In the genomic region with DNA sequence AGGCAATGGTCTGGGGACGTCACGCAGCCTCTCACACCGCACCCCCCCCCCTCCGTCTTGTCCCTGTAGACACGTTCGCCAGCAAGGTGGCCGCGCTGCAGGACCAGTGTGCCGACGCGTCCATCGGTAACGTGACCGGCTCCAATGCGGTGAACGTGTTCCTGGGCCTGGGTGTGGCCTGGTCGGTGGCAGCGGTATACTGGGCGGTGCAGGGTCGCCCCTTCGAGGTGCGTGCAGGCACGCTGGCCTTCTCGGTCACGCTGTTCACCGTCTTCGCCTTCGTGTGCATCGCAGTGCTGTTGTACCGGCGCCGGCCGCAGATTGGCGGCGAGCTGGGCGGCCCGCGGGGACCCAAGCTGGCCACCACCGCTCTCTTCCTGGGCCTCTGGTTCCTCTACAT, we compare ENCODE assay signal across 10 mouse cellular contexts. TPM values are rescaled to one million over a fixed set of nuclear protein-coding genes. Genes with fewer than 3 reads are reported as not detected.
A peak's percentile ranks its signal among the peaks of the same experiment; 100 is the strongest.
DNase-seq lines count a peak whose midpoint lies in the region; ATAC-seq and TF ChIP-seq lines count a peak whose summit lies in the region.
"Had no signal": no experiment of that assay in that cellular context is flagged by ENCODE, and none has a peak within 500 bp of the region (broad histone marks: within the 10 kb centered on the region; RNA-seq: fewer than 3 reads in every experiment).

No protein-coding gene starts in this region.

- H3K4me1 ChIP-seq in lung, embryonic 16.5 days (replicated peaks; ENCODE audit: control insufficient read depth, insufficient read depth, low read length): no peaks in the 10 kb centered on the region
- no peaks in the 10 kb centered on the region for H3K4me1 ChIP-seq in intestine, embryonic 16.5 days (ENCODE audit: control insufficient read depth, insufficient read depth, low read length)
- H3K4me1 ChIP-seq in stomach, postnatal 0 days (replicated peaks; ENCODE audit: control insufficient read depth, insufficient read depth): no peaks in the 10 kb centered on the region

- no peak overlapping the region for H3K27ac ChIP-seq in lung, embryonic 16.5 days (ENCODE audit: low read length)
- H3K27ac ChIP-seq in intestine, embryonic 16.5 days (ENCODE audit: low read length): no peak overlapping the region
- no peak overlapping the region for H3K27ac ChIP-seq in stomach, postnatal 0 days (replicated peaks)
- H3K27ac ChIP-seq: limb, embryonic 15.5 days had no signal

- H3K9ac ChIP-seq in lung, embryonic 16.5 days (ENCODE audit: low read length): no peak overlapping the region
- 0 out of 2 replicates have a peak overlapping the region, but pooled peaks have one; percentile 16 for H3K9ac ChIP-seq in intestine, embryonic 16.5 days (ENCODE audit: low read depth, low read length)
- H3K9ac ChIP-seq in stomach, postnatal 0 days (ENCODE audit: low read length): no peak overlapping the region
- H3K9ac ChIP-seq: limb, embryonic 15.5 days had no signal

- H3K27me3 ChIP-seq in lung, embryonic 16.5 days (ENCODE audit: control insufficient read depth, insufficient read depth, low read depth, low read length): peaks cover 18% of the 10 kb centered on the region
- peaks cover 19% of the 10 kb centered on the region for H3K27me3 ChIP-seq in intestine, embryonic 16.5 days (replicated peaks; ENCODE audit: control insufficient read depth, insufficient read depth, low read length)
- H3K27me3 ChIP-seq in stomach, postnatal 0 days (ENCODE audit: control insufficient read depth, insufficient read depth, low read length): no peaks in the 10 kb centered on the region

- TF ChIP-seq EP300 in stomach, postnatal 0 days (optimal IDR thresholded peaks at IDR 0.05): no peak

- no peaks in the 10 kb centered on the region for H3K36me3 ChIP-seq in lung, embryonic 16.5 days (ENCODE audit: control insufficient read depth, insufficient read depth, low read length)
- H3K36me3 ChIP-seq in intestine, embryonic 16.5 days (ENCODE audit: control insufficient read depth, insufficient read depth, low read length): no peaks in the 10 kb centered on the region
- H3K36me3 ChIP-seq in stomach, postnatal 0 days (ENCODE audit: control insufficient read depth, insufficient read depth, low read length): no peaks in the 10 kb centered on the region
- H3K36me3 ChIP-seq: limb, embryonic 15.5 days had no signal

- no peak for TF ChIP-seq CTCF in stomach, postnatal 0 days (IDR thresholded peaks at IDR 0.05; ENCODE audit: low read depth)

- no peaks in the 10 kb centered on the region for H3K9me3 ChIP-seq in lung, embryonic 16.5 days (ENCODE audit: control insufficient read depth, low read length)
- H3K9me3 ChIP-seq in intestine, embryonic 16.5 days (ENCODE audit: control insufficient read depth, low read length): no peaks in the 10 kb centered on the region
- H3K9me3 ChIP-seq in stomach, postnatal 0 days (ENCODE audit: control insufficient read depth, low read length): no peaks in the 10 kb centered on the region
- H3K9me3 ChIP-seq: limb, embryonic 15.5 days had no signal

- no peak overlapping the region for H3K4me3 ChIP-seq in lung, embryonic 16.5 days (ENCODE audit: low read length)
- 0 out of 2 replicates have a peak overlapping the region, but pooled peaks have one; percentile 21 for H3K4me3 ChIP-seq in intestine, embryonic 16.5 days (ENCODE audit: low read length)
- H3K4me3 ChIP-seq in stomach, postnatal 0 days (ENCODE audit: low read depth, low read length): no peak overlapping the region
- H3K4me3 ChIP-seq: limb, embryonic 15.5 days had no signal

- ATAC-seq in lung, embryonic 16.5 days (ENCODE audit: low read depth): no peak
- ATAC-seq in intestine, embryonic 16.5 days: peak; percentile 45; the same call in 1 of the 2 replicates
- 0 out of 2 replicates have a peak, but pooled peaks have one; percentile 8 for ATAC-seq in stomach, postnatal 0 days (ENCODE audit: low FRiP score, low TSS enrichment)

- 0 out of 2 replicates have a peak overlapping the region, but pooled peaks have one; percentile 27 for H3K4me2 ChIP-seq in lung, embryonic 16.5 days (ENCODE audit: low read depth, low read length)
- peak overlapping the region; percentile 35; the same call in 1 of the 2 replicates for H3K4me2 ChIP-seq in intestine, embryonic 16.5 days (ENCODE audit: low read depth, low read length)
- no peak overlapping the region for H3K4me2 ChIP-seq in stomach, postnatal 0 days (replicated peaks; ENCODE audit: low read depth)
- H3K4me2 ChIP-seq: limb, embryonic 15.5 days had no signal

- DNase-seq in cerebellum, postnatal 14 days: peak; percentile 51 to 61
- no peak for DNase-seq in cerebellum, postnatal 4 days (ENCODE audit: low spot score in 2 of 2)
- no peak for DNase-seq in lung, postnatal 25 days (ENCODE audit: low spot score)
- no peak for DNase-seq in stomach, postnatal 0 days (ENCODE audit: low spot score)
- no peak for DNase-seq in adrenal gland, adult 18-20 months (ENCODE audit: low spot score in 2 of 2)
- DNase-seq in kidney, postnatal 36 days: no peak
- DNase-seq: adrenal gland, postnatal 36 days had no signal

- WGBS in lung, embryonic 16.5 days: 9% methylated on average over 36 of the region's 39 CpGs
- 16% methylated on average over 39 of the region's 39 CpGs for WGBS in intestine, embryonic 16.5 days
- WGBS in stomach, postnatal 0 days: 18% methylated on average over 37 of the region's 39 CpGs

RNA-seq across cellular contexts. Expression of a gene that starts 16.2 kb away (rescaled TPM):
- polyA plus RNA-seq in lung, embryonic 16.5 days (2015; fragmentation: Nextera tagmentation; extraction: Ambion mirVana): 19.5 and 19.8 TPM in 2 replicates
- polyA plus RNA-seq in intestine, embryonic 16.5 days (2015; fragmentation: Nextera tagmentation; extraction: Ambion mirVana): 30.0 TPM in 2 replicates
- 10.9 and 11.8 TPM in 2 replicates for polyA plus RNA-seq in stomach, postnatal 0 days (2015; fragmentation: Nextera tagmentation; extraction: Ambion mirVana)
- 10 to 100 TPM; 12.1 to 14.3 TPM for total RNA-seq in adrenal gland, adult 18-20 months (2021)

RNA-seq across cellular contexts. Expression of a gene that starts 29.1 kb away (rescaled TPM):
- 0.08 and 0.10 TPM in 2 replicates for polyA plus RNA-seq in lung, embryonic 16.5 days (2015; fragmentation: Nextera tagmentation; extraction: Ambion mirVana)
- polyA plus RNA-seq in intestine, embryonic 16.5 days (2015; fragmentation: Nextera tagmentation; extraction: Ambion mirVana): 0.15 and 0.21 TPM in 2 replicates
- 0.11 and 0.12 TPM in 2 replicates for polyA plus RNA-seq in stomach, postnatal 0 days (2015; fragmentation: Nextera tagmentation; extraction: Ambion mirVana)
- 1 to 10 TPM; 2.0 to 2.5 TPM for total RNA-seq in adrenal gland, adult 18-20 months (2021)

RNA-seq across cellular contexts. Expression of a gene that starts 39.0 kb away (rescaled TPM):
- 28.3 and 31.7 TPM in 2 replicates for polyA plus RNA-seq in lung, embryonic 16.5 days (2015; fragmentation: Nextera tagmentation; extraction: Ambion mirVana)
- polyA plus RNA-seq in intestine, embryonic 16.5 days (2015; fragmentation: Nextera tagmentation; extraction: Ambion mirVana): 24.3 and 27.1 TPM in 2 replicates
- polyA plus RNA-seq in stomach, postnatal 0 days (2015; fragmentation: Nextera tagmentation; extraction: Ambion mirVana): 11.8 and 13.1 TPM in 2 replicates
- total RNA-seq in adrenal gland, adult 18-20 months (2021): 10 to 100 TPM; 19.6 to 20.7 TPM

Comparison
In these comparisons a context has a peak if more than half of its experiments do, and no peak if none do; other contexts are left out.
1. DNase-seq: peak in cerebellum, postnatal 14 days (2 of 2); none in cerebellum, postnatal 4 days (0 of 2), lung, postnatal 25 days (single experiment), stomach, postnatal 0 days (single experiment), adrenal gland, adult 18-20 months (0 of 2) and kidney, postnatal 36 days (0 of 2).